Mouse (Mus musculus): ENCODE measurements around the gene Chst11.

Gene Chst11

DNA sequence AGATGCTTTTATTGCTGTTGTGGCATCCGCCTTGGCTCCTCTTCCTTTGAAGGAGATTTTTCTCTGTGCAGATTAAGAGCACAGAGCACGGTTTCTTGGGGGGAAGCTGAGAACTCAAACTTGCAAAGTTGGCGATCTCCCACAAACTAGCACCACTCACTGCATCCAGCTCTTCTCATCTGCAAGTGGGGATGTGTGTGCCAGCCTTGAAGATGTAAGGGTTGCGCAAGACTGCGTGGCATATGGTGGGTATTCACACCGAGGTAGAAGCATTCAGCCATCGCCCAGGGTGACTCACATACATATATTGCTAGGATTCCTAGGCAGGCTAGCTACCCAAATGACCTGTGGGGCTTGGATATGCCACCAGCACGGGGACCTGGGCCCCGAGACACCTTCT lies 52.9 kb downstream of the Chst11 start:
- DNase-seq: no peak

DNA sequence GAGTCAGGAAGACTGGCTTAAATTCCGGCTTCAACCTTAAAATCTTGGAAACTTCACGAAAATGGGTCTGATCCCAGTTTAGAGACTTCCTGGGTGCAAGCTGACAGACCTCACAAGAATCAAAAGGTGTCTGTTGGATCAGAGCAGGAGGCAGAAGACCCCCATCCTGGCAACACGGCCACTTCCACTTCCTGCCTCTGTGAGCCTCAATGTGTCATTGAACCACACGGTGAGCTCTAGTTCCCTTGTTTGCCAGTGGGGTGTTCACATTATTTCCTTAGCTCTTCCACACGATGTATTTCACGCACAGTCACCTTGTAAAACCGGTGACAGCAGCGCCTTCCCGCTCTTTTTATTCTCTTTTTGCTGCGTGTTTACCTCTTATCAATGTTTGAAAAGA lies 54.1 kb downstream of the Chst11 start:
- no peak for DNase-seq

DNA sequence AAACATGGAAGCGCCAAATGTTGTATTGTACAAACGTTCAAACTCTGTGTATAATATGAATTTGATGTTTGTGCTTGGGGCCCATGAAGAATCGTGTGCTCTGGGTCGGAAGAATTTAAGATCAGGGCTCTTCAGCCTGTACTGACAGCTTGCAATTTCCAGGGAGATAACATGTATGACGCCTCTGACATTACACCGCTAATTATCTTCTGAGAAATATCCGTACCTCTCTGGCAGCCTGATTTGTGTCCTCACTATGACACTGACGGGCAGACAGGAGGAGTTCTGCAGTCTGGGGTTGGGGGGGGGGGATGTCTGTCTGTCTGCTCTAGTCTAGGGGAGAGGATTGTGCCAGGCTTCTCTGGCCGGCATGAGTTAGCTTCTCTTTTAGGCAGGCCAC lies 56.6 kb downstream of the Chst11 start:
- DNase-seq: no peak

DNA sequence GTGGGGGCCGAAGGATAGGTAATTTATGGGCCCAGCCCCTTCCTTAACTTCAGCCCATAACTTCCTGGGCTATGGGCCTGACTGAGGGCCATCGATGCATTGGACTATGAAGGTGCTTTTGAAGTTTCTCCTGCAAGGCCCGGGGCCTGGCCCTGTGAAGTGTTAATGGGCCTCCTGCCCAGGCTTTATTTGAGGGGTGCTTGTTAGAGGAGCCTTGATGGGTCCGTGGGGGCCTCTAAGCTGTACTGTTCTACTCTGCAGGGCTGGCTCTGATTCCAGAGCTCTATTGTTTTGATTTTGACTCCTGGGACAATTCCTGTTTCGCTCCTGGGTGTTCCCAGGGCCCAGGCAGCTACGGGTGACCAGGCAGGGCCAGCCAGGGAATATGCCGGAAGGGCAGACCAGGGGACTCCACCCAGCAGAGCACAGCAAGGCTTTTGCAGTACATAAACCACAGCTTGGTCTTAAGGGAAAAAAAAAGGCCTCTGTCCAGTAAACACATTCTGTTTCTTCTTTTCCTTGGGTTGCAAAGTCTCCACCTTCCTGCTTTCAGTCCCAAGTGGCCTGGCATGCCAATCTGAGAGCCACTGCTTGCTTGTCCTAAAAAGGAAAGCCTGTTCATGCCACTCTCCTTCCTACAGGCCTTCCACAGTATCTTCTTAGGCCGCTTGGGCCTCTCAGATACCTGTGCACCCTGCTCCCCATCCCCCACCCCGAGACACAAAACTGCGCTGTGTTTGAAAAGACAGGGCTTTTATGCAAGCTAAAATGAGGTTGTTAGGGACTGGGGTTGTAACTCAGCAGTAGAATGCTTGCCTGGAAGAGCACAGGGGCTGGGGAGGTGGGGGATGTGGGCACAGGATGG lies 57.5 kb downstream of the Chst11 start:
- peak; percentile 43 for DNase-seq

DNA sequence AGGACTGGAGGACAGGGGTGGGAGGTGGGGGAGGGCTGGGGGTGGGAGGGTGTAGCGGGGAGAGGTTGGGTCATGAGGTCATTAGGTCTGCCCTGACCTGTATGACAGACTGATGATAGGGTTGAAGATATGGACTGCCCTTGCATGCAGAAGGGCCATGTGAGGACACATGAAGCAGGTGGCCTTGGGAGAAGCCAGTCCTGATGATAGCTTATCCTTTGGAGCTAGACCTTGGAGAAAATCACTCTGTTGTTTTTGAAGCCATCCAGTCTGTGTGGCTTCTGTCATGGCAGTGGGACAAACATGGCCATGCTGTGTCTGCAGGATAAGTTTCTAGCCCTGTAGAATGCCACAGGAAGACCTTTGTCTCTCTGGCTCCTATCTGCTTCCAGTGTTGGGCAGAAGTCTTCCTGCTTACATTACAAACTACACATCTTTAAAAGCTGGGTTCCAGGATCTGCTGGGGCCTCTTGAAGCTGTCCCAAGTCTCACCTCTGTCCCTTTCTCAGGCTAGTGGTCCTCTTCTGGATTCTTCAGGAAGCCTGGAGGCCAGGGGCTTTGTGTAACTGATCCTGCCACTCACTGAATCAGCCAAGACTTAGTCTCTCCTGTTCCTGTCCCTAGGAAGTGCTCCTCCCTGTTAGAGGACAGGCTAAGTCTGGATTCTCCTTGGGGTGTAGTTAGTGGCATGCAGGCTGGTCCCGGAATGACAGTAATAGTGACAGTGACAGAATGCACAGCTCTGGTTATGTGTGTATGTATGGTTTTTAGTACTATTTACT lies 58.4 kb downstream of the Chst11 start:
- no peak for DNase-seq

- no peak for DNase-seq
These were observed 64.0 kb downstream of the Chst11 start for GRCm38 (mm10) chr10:83049174-83049780.

- DNase-seq: no peak
These were observed 68.7 kb downstream of the Chst11 start for GRCm38 (mm10) chr10:83053886-83054550.

DNA sequence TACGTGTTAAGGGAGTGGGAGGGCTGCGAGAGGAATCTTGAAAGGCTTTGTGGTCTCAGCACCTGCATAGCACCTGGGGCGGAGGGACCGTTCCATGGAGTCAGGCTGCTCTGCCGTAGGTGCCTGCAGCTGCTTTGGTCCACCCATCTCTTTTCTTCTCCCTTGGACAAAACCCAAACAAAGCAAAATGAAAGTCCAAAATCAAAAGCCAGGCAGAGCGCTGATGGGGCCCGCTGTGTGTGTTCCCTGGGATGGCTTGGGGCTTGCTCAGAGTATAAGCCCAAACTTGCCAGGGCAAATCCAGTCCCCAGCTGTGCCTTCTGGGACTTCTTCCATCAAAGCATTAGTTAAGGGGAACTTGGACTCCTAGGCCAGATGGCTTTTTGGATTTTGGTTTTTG lies 71.0 kb downstream of the Chst11 start:
- no peak for DNase-seq

DNA sequence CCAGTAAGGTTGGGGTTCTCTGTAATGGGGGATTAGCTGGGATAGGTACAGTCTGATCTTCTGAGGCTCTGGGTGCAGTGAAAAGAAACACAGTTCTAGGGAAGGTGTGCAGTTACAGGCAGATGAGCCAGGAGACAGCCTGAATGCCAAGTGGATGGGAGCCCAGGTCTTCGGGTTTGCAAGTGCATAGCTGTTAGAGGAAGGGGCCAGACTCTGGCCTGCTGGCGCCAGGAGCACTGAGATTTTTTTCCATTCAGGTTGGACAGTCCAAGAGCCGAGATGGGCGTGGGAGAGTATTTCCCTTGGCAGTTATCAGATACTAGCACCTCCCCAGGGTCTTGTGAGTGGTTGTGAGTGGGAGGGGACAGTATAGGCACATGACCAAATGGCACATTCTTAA lies 71.6 kb downstream of the Chst11 start:
- no peak for DNase-seq

GRCm38 (mm10) chr10:83060066-83060782 lies 74.9 kb downstream of the Chst11 start:
- DNase-seq: no peak

GRCm38 (mm10) chr10:83062315-83062714 lies 77.0 kb downstream of the Chst11 start:
- no peak for DNase-seq

- no peak for DNase-seq
These were observed 79.5 kb downstream of the Chst11 start for GRCm38 (mm10) chr10:83064796-83065195.

DNA sequence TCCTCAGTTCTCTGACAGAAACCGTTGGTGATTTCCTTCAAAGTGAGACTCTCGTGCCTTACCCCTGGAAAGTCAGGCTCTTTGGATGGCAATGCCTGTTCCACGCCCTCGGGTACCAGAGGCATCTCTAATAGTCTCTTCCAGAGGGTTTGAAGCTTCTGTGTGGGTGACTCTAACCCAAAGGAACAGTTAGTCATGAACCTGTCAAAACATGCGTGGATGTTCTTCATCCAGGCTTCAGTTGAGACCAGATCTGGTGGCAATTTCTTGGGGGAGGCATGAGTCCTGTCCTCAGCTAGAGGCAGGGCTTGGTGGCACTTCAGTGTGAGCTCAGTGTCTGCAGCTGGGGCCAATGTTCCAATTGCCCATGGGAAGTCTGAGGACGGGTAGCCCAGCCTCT lies 80.9 kb downstream of the Chst11 start:
- no peak for DNase-seq

- no peak for DNase-seq
These were observed 82.0 kb downstream of the Chst11 start for GRCm38 (mm10) chr10:83067305-83067704.

DNA sequence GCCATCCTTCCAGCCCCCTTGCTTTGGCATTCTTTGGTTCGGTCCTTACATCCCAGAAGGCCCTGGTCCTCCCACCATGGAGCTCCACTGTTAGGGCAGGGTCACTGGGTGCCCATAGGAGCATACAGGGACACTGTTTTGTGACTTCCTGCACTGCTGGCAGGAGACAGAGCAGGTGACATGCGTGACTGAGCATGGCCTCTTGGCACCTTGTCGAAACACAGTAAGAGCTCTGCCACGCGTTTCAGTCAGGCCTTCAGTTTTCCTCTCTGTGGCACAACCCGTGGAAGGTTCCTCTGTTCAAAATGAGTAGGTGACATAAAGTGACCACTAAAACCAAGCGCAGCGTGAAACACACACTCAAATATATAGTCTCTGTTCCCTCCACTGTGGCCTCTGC lies 83.2 kb downstream of the Chst11 start:
- no peak for DNase-seq

DNA sequence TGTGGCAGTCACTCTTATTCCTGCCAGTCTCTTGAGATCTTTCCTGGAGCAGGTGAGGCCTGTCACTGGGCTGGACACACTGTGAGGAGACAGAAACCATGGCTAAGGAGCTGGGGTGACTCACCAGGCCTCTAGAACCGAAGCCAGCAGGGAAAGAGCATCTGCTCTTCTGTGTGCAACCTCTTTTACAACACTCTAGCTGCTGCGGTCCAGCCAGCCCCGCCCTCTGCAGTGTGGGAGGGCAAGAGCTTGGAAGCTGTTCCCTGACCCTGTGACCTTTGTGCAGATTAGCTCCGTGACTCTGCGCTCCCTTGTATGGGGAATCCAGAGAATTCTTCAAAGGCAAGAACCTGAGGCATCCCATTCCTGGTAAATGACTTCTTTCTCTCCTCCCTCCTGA lies 84.5 kb downstream of the Chst11 start:
- peak; percentile 73 for DNase-seq

- no peak for DNase-seq
These were observed 86.7 kb downstream of the Chst11 start for GRCm38 (mm10) chr10:83071785-83072580.

DNA sequence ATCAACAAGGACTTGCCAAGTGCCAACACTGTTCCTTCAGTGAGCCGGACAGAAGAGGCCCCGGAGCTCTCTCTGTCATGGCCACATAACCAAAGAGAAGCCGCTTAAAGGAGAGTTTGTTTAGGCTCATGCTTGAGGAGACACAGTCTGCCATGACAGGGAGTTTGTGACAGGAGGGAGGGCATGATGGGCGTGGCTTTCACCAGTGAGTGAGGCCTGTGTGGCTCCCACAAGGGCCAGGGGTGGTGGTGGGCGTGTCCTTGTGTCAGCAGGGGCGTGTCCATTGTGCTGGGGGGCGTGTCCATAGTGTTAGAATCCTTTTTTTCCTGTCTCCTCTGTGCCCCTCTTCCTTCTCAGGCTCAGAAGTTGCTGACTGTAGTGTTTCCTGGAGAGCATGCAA lies 87.8 kb downstream of the Chst11 start:
- DNase-seq: peak; percentile 38

GRCm38 (mm10) chr10:83076816-83077215 lies 91.5 kb downstream of the Chst11 start:
- no peak for DNase-seq

DNA sequence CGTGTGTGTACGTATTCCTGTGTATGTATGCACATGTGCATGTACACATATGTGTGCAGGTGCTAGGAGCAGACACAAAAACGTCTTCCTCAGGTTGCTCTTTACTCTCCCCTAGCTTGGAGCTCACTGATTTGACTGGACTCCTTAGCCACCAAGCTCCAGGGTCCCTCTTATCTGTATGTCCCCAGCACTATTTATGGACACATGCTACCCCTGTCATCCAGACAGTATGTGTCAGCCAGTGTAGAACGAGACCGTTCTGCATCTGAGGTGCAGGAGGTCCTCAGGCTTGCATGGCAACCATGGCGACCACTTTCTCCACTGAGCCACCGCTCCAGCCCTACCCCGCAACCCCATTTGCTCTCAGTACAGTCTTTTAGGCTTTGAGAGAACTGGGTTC lies 93.4 kb downstream of the Chst11 start:
- DNase-seq: no peak

DNA sequence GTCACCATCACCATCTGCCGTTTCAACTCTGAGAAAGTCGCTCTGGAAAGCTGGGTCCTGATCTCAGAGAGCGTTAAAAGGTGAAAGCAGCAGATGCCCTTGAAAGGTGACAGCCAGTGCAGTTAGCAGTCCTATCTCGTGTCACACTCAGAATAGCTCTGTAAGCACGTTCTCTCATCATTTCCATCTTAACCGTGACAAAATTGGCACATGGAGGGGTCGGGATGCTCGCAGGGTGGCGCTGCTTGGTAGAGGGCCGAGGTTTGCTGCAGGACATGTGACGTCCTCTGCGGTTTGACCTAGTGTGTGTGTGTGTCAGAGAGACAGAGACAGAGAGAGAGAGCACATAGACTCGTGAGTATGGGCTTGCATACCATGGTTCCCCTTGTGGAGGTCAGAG lies 94.5 kb downstream of the Chst11 start:
- DNase-seq: no peak

GRCm38 (mm10) chr10:83080275-83080741 lies 95.0 kb downstream of the Chst11 start:
- no peak for DNase-seq

Measured in embryo, embryonic 11 days (tissue).